Mouse (Mus musculus): ENCODE measurements around the gene Wnt10b. TPM values are rescaled to one million over a fixed set of nuclear protein-coding genes. Genes with fewer than 3 reads are reported as not detected.

Wnt10b gene
- total and polyA plus RNA-seq, 2 experiments, result not detected

- Histone ChIP-seq H3K27me3 (ENCODE audit: control insufficient read depth, insufficient read depth, low read length) (no peaks in the 10 kb centered on the region), H3K4me1 (ENCODE audit: control insufficient read depth, insufficient read depth, low read length) (peaks cover 7% of the 10 kb centered on the region), H3K4me3 (ENCODE audit: insufficient read depth, low read depth, low read length) (no peak overlapping the region), H3K79me2 (ENCODE audit: control insufficient read depth, insufficient read depth, low read length) (no peaks in the 10 kb centered on the region), H3K36me3 (ENCODE audit: control insufficient read depth, insufficient read depth, low read length) (no peaks in the 10 kb centered on the region), H3K9ac (ENCODE audit: low read depth, low read length) (no peak overlapping the region), H3K27ac (replicated peaks; ENCODE audit: insufficient read depth, low read depth, low read length) (no peak overlapping the region)
- no peak for DNase-seq (ENCODE audit: extremely low read depth, low read depth, low spot score)
- WGBS, result 85% methylated on average over 4 of the region's 4 CpGs
- TF ChIP-seq POLR2A (IDR thresholded peaks at IDR 0.05; ENCODE audit: extremely low read depth, insufficient read depth, low read length) (no peak), CTCF (IDR thresholded peaks at IDR 0.05; ENCODE audit: low read depth, low read length) (no peak)
Observed at GRCm38 (mm10) chr15:98726079-98726478, 51.9 kb downstream of the Wnt10b start.

- Histone ChIP-seq H3K4me3 (ENCODE audit: insufficient read depth, low read depth, low read length) (no peak overlapping the region), H3K27me3 (ENCODE audit: control insufficient read depth, insufficient read depth, low read length) (no peaks in the 10 kb centered on the region)
- 77% methylated on average over 19 of the region's 19 CpGs for WGBS
Observed at GRCm38 (mm10) chr15:98724441-98724840, 53.5 kb downstream of the Wnt10b start.

GRCm38 (mm10) chr15:98722854-98723253, 55.1 kb downstream of the Wnt10b start:
- 73% methylated on average over 14 of the region's 14 CpGs for WGBS
- no peak for DNase-seq (ENCODE audit: extremely low read depth, low read depth, low spot score)
- H3K9ac ChIP-seq (ENCODE audit: low read depth, low read length), result no peak overlapping the region
- H3K27ac ChIP-seq (replicated peaks; ENCODE audit: insufficient read depth, low read depth, low read length), result no peak overlapping the region
- H3K79me2 ChIP-seq (ENCODE audit: control insufficient read depth, insufficient read depth, low read length), result no peaks in the 10 kb centered on the region
- H3K4me1 ChIP-seq (ENCODE audit: control insufficient read depth, insufficient read depth, low read length), result peaks cover 5% of the 10 kb centered on the region; the same call in 1 of the 2 replicates
- no peaks in the 10 kb centered on the region for H3K36me3 ChIP-seq (ENCODE audit: control insufficient read depth, insufficient read depth, low read length)
- no peak overlapping the region for H3K4me3 ChIP-seq (ENCODE audit: insufficient read depth, low read depth, low read length)
- H3K27me3 ChIP-seq (ENCODE audit: control insufficient read depth, insufficient read depth, low read length), result no peaks in the 10 kb centered on the region
- TF ChIP-seq CTCF (IDR thresholded peaks at IDR 0.05; ENCODE audit: low read depth, low read length), result no peak
- TF ChIP-seq POLR2A (IDR thresholded peaks at IDR 0.05; ENCODE audit: extremely low read depth, insufficient read depth, low read length), result no peak

More at GRCm38 (mm10) chr15:98724441-98724840, 53.5 kb downstream of the Wnt10b start:
- no peak overlapping the region for H3K27ac ChIP-seq (replicated peaks; ENCODE audit: insufficient read depth, low read depth, low read length)
- no peak for TF ChIP-seq POLR2A (IDR thresholded peaks at IDR 0.05; ENCODE audit: extremely low read depth, insufficient read depth, low read length)
- no peak for TF ChIP-seq CTCF (IDR thresholded peaks at IDR 0.05; ENCODE audit: low read depth, low read length)
- H3K36me3 ChIP-seq (ENCODE audit: control insufficient read depth, insufficient read depth, low read length), result no peaks in the 10 kb centered on the region
- H3K9ac ChIP-seq (ENCODE audit: low read depth, low read length), result no peak overlapping the region
- no peaks in the 10 kb centered on the region for H3K79me2 ChIP-seq (ENCODE audit: control insufficient read depth, insufficient read depth, low read length)
- no peak for DNase-seq (ENCODE audit: extremely low read depth, low read depth, low spot score)
- H3K4me1 ChIP-seq (ENCODE audit: control insufficient read depth, insufficient read depth, low read length), result peaks cover 5% of the 10 kb centered on the region; the same call in 1 of the 2 replicates

GRCm38 (mm10) chr15:98722191-98722590, 55.8 kb downstream of the Wnt10b start:
- WGBS, result 89% methylated on average over 8 of the region's 8 CpGs
- no peak overlapping the region for H3K27ac ChIP-seq (replicated peaks; ENCODE audit: insufficient read depth, low read depth, low read length)
- H3K4me3 ChIP-seq (ENCODE audit: insufficient read depth, low read depth, low read length), result no peak overlapping the region
- H3K79me2 ChIP-seq (ENCODE audit: control insufficient read depth, insufficient read depth, low read length), result no peaks in the 10 kb centered on the region
- 0 out of 2 replicates have a peak, but pooled peaks cover 3% of the 10 kb centered on the region for H3K27me3 ChIP-seq (ENCODE audit: control insufficient read depth, insufficient read depth, low read length)
- H3K4me1 ChIP-seq (ENCODE audit: control insufficient read depth, insufficient read depth, low read length), result peaks cover 5% of the 10 kb centered on the region; the same call in 1 of the 2 replicates
- no peaks in the 10 kb centered on the region for H3K36me3 ChIP-seq (ENCODE audit: control insufficient read depth, insufficient read depth, low read length)
- no peak overlapping the region for H3K9ac ChIP-seq (ENCODE audit: low read depth, low read length)
- TF ChIP-seq CTCF (IDR thresholded peaks at IDR 0.05; ENCODE audit: low read depth, low read length) (no peak), POLR2A (IDR thresholded peaks at IDR 0.05; ENCODE audit: extremely low read depth, insufficient read depth, low read length) (no peak)
- no peak for DNase-seq (ENCODE audit: extremely low read depth, low read depth, low spot score)

Other genes with a start within 250 kb of the Wnt10b start
- gene Kansl2, start 243.9 kb downstream of the Wnt10b start, total RNA-seq (2014; rRNA removed), result 17.9 and 22.2 TPM in 2 replicates
- gene Kansl2, start 243.9 kb downstream of the Wnt10b start, polyA plus RNA-seq (2012; rRNA removed), result 18.0 and 21.9 TPM in 2 replicates
- 13.5 and 13.8 TPM in 2 replicates for gene Ccnt1, start 207.2 kb downstream of the Wnt10b start, total RNA-seq (2014; rRNA removed)
- gene Ccnt1, start 207.2 kb downstream of the Wnt10b start, polyA plus RNA-seq (2012; rRNA removed), result 5.4 and 7.4 TPM in 2 replicates
- not detected in 2 replicates for gene 4930415O20Rik, start 207.1 kb downstream of the Wnt10b start, total RNA-seq (2014; rRNA removed)
- gene 4930415O20Rik, start 207.1 kb downstream of the Wnt10b start, polyA plus RNA-seq (2012; rRNA removed), result not detected in 2 replicates
- 8.9 and 11.8 TPM in 2 replicates for gene Adcy6, start 168.1 kb downstream of the Wnt10b start, total RNA-seq (2014; rRNA removed)
- 13.7 and 16.3 TPM in 2 replicates for gene Adcy6, start 168.1 kb downstream of the Wnt10b start, polyA plus RNA-seq (2012; rRNA removed)
- 0.27 and 0.28 TPM in 2 replicates for gene Cacnb3, start 147.3 kb downstream of the Wnt10b start, total RNA-seq (2014; rRNA removed)
- 0.75 and 0.86 TPM in 2 replicates for gene Cacnb3, start 147.3 kb downstream of the Wnt10b start, polyA plus RNA-seq (2012; rRNA removed)
- 27.6 and 33.9 TPM in 2 replicates for gene Ddx23, start 115.3 kb downstream of the Wnt10b start, total RNA-seq (2014; rRNA removed)
- 15.4 and 18.8 TPM in 2 replicates for gene Ddx23, start 115.3 kb downstream of the Wnt10b start, polyA plus RNA-seq (2012; rRNA removed)
- 20.0 and 23.2 TPM in 2 replicates for gene Rnd1, start 100.7 kb downstream of the Wnt10b start, total RNA-seq (2014; rRNA removed)
- gene Rnd1, start 100.7 kb downstream of the Wnt10b start, polyA plus RNA-seq (2012; rRNA removed), result 7.4 and 21.3 TPM in 2 replicates
- gene Ccdc65, start 69.9 kb downstream of the Wnt10b start, total RNA-seq (2014; rRNA removed), result not detected in 2 replicates
- gene Ccdc65, start 69.9 kb downstream of the Wnt10b start, polyA plus RNA-seq (2012; rRNA removed), result not detected in 2 replicates
- 22.4 and 26.6 TPM in 2 replicates for gene Fkbp11, start 50.0 kb downstream of the Wnt10b start, total RNA-seq (2014; rRNA removed)
- gene Fkbp11, start 50.0 kb downstream of the Wnt10b start, polyA plus RNA-seq (2012; rRNA removed), result 12.2 and 22.4 TPM in 2 replicates
- gene Arf3, start 14.9 kb downstream of the Wnt10b start, total RNA-seq (2014; rRNA removed), result 10.5 and 14.0 TPM in 2 replicates
- 41.3 and 43.0 TPM in 2 replicates for gene Arf3, start 14.9 kb downstream of the Wnt10b start, polyA plus RNA-seq (2012; rRNA removed)
- not detected in 2 replicates for gene Wnt1, start 11.7 kb upstream of the Wnt10b start, total RNA-seq (2014; rRNA removed)
- gene Wnt1, start 11.7 kb upstream of the Wnt10b start, polyA plus RNA-seq (2012; rRNA removed), result not detected in 2 replicates
- 0.13 TPM in 1 of 2 replicates, not detected in the other for gene Ddn, start 31.3 kb upstream of the Wnt10b start, total RNA-seq (2014; rRNA removed)
- not detected in 2 replicates for gene Ddn, start 31.3 kb upstream of the Wnt10b start, polyA plus RNA-seq (2012; rRNA removed)
- gene Prkag1, start 53.4 kb upstream of the Wnt10b start, total RNA-seq (2014; rRNA removed), result 40.1 and 41.4 TPM in 2 replicates
- gene Prkag1, start 53.4 kb upstream of the Wnt10b start, polyA plus RNA-seq (2012; rRNA removed), result 35.6 and 37.7 TPM in 2 replicates
- gene Kmt2d, start 93.1 kb upstream of the Wnt10b start, total RNA-seq (2014; rRNA removed), result 6.6 and 10.1 TPM in 2 replicates
- 7.1 and 10.3 TPM in 2 replicates for gene Kmt2d, start 93.1 kb upstream of the Wnt10b start, polyA plus RNA-seq (2012; rRNA removed)
- 0.94 and 1.8 TPM in 2 replicates for gene Rhebl1, start 116.4 kb upstream of the Wnt10b start, total RNA-seq (2014; rRNA removed)
- 0.35 and 0.37 TPM in 2 replicates for gene Rhebl1, start 116.4 kb upstream of the Wnt10b start, polyA plus RNA-seq (2012; rRNA removed)
- under 0.01 and 0.13 TPM in 2 replicates for gene Dhh, start 120.4 kb upstream of the Wnt10b start, total RNA-seq (2014; rRNA removed)
- 0.18 and 0.45 TPM in 2 replicates for gene Dhh, start 120.4 kb upstream of the Wnt10b start, polyA plus RNA-seq (2012; rRNA removed)
- 24.3 and 28.8 TPM in 2 replicates for gene Lmbr1l, start 140.1 kb upstream of the Wnt10b start, total RNA-seq (2014; rRNA removed)
- 21.3 and 32.4 TPM in 2 replicates for gene Lmbr1l, start 140.1 kb upstream of the Wnt10b start, polyA plus RNA-seq (2012; rRNA removed)
- 49.9 and 99.4 TPM in 2 replicates for gene Tuba1b, start 156.4 kb upstream of the Wnt10b start, total RNA-seq (2014; rRNA removed)
- gene Tuba1b, start 156.4 kb upstream of the Wnt10b start, polyA plus RNA-seq (2012; rRNA removed), result 151 and 183 TPM in 2 replicates
- not detected in 2 replicates for gene Gm49450, start 175.4 kb upstream of the Wnt10b start, total RNA-seq (2014; rRNA removed)
- gene Gm49450, start 175.4 kb upstream of the Wnt10b start, polyA plus RNA-seq (2012; rRNA removed), result 2.9 and 3.1 TPM in 2 replicates
- 8.4 and 12.9 TPM in 2 replicates for gene Tuba1a, start 175.6 kb upstream of the Wnt10b start, total RNA-seq (2014; rRNA removed)
- gene Tuba1a, start 175.6 kb upstream of the Wnt10b start, polyA plus RNA-seq (2012; rRNA removed), result 10.7 and 13.7 TPM in 2 replicates